Mouse (Mus musculus) spleen, embryonic (tissue): ENCODE data around the gene 4930426L09Rik.

ENCODE experiments used
- CTCF ChIA-PET: fragments of 350-600 bp; sonication (Branson Sonifier 250); formaldehyde crosslinking; loops from one replicate; lab custom pipeline; 2022; lab: Charles Lee

The 4930426L09Rik gene

GRCm38 (mm10) chr2:18969066-18969681 lies 29.0 kb upstream of the 4930426L09Rik start:
- CTCF ChIA-PET = no interaction called here

GRCm38 (mm10) chr2:18970461-18970860 lies 27.7 kb upstream of the 4930426L09Rik start:
- CTCF ChIA-PET = interaction anchor here (0.5 to 1.1 kb wide), 2 partner anchors 9 to 37 kb away, joined by 3 to 4 read pairs; no protein-coding TSS in a partner anchor

GRCm38 (mm10) chr2:18971564-18971963 lies 26.6 kb upstream of the 4930426L09Rik start:
- CTCF ChIA-PET = no interaction called here

- CTCF ChIA-PET = interaction anchor here (0.7 kb wide), 1 partner anchor 546 kb away, joined by 7 read pairs; no protein-coding TSS in a partner anchor
Measured at GRCm38 (mm10) chr2:18974882-18975645, 23.1 kb upstream of the 4930426L09Rik start.

- CTCF ChIA-PET = no interaction called here
Measured at GRCm38 (mm10) chr2:18976175-18976574, 22.0 kb upstream of the 4930426L09Rik start.

GRCm38 (mm10) chr2:18977201-18977805 lies 20.8 kb upstream of the 4930426L09Rik start:
- CTCF ChIA-PET = no interaction called here

- CTCF ChIA-PET = interaction anchor here (0.9 kb wide), 1 partner anchor 9 kb away, joined by 3 read pairs; no protein-coding TSS in a partner anchor
Measured at GRCm38 (mm10) chr2:18979046-18979445, 19.1 kb upstream of the 4930426L09Rik start.

- CTCF ChIA-PET = interaction anchor here (0.9 kb wide), 1 partner anchor 9 kb away, joined by 3 read pairs; no protein-coding TSS in a partner anchor
Measured at GRCm38 (mm10) chr2:18979675-18980074, 18.5 kb upstream of the 4930426L09Rik start.

GRCm38 (mm10) chr2:18982581-18982980 lies 15.6 kb upstream of the 4930426L09Rik start:
- CTCF ChIA-PET = no interaction called here

GRCm38 (mm10) chr2:18983546-18983945 lies 14.6 kb upstream of the 4930426L09Rik start:
- CTCF ChIA-PET = no interaction called here

- CTCF ChIA-PET = no interaction called here
Measured at GRCm38 (mm10) chr2:18984095-18984847, 13.9 kb upstream of the 4930426L09Rik start.

- CTCF ChIA-PET = interaction anchor here (1.1 kb wide), 1 partner anchor 29 kb away, joined by 3 read pairs; no protein-coding TSS in a partner anchor
Measured at GRCm38 (mm10) chr2:18985506-18985905, 12.6 kb upstream of the 4930426L09Rik start.

- CTCF ChIA-PET = interaction anchor here (1.4 kb wide), 1 partner anchor 8 kb away, joined by 3 read pairs; no protein-coding TSS in a partner anchor
Measured at GRCm38 (mm10) chr2:18988885-18989284, 9.3 kb upstream of the 4930426L09Rik start.

GRCm38 (mm10) chr2:18992512-18993510 lies 5.3 kb upstream of the 4930426L09Rik start:
- CTCF ChIA-PET = no interaction called here

GRCm38 (mm10) chr2:18996451-18997211 lies 1.5 kb upstream of the 4930426L09Rik start:
- CTCF ChIA-PET = interaction anchor here (0.6 to 1.4 kb wide), 4 partner anchors 9 to 1954 kb away, joined by 3 to 12 read pairs (median 6); no protein-coding TSS in a partner anchor

- CTCF ChIA-PET = interaction anchor here (0.6 to 1.4 kb wide), 2 partner anchors 9 to 328 kb away, joined by 3 to 4 read pairs; no protein-coding TSS in a partner anchor
Measured at GRCm38 (mm10) chr2:18997387-18997971, 664 bp upstream of the 4930426L09Rik start.

GRCm38 (mm10) chr2:18999395-18999794 lies 1.3 kb downstream of the 4930426L09Rik start:
- CTCF ChIA-PET = no interaction called here

- CTCF ChIA-PET = interaction anchor here (0.8 kb wide), 1 partner anchor 96 kb away, joined by 3 read pairs; no protein-coding TSS in a partner anchor
Measured at GRCm38 (mm10) chr2:19004801-19005200, 6.7 kb downstream of the 4930426L09Rik start.

- CTCF ChIA-PET = no interaction called here
Measured at GRCm38 (mm10) chr2:19006124-19006523, 8.0 kb downstream of the 4930426L09Rik start.
